Comparison of ENCODE assay signal across 9 mouse cellular contexts in genomic region chr10:84059646-84060491, GRCm38 (mm10).
DNase-seq lines count a peak whose midpoint lies in the region; ATAC-seq and TF ChIP-seq lines count a peak whose summit lies in the region.
"Had no signal": no experiment of that assay in that cellular context is flagged by ENCODE, and none has a peak within 500 bp of the region (broad histone marks: within the 10 kb centered on the region; RNA-seq: fewer than 3 reads in every experiment).

No protein-coding gene starts in this region.

- H3K4me1 ChIP-seq in bone marrow macrophage, adult 2 months (ENCODE audit: control insufficient read depth, insufficient read depth, low read length), result peaks cover 34% of the 10 kb centered on the region
- H3K4me1 ChIP-seq in embryonic facial prominence, embryonic 12.5 days, result peaks cover 30% of the 10 kb centered on the region
- H3K4me1 ChIP-seq in hindbrain, embryonic 14.5 days (replicated peaks; ENCODE audit: control insufficient read depth, insufficient read depth, low read length), result peaks cover 20% of the 10 kb centered on the region; the same call in 1 of the 2 replicates

- DNase-seq in Patski (ENCODE audit: low read depth, low spot score), result no peak
- DNase-seq in hindbrain, embryonic 14.5 days (ENCODE audit: low spot score), result no peak
- DNase-seq in adrenal gland, adult (ENCODE audit: inconsistent age in 2 of 2, low spot score in 1 of 2), result no peak
- no peak for DNase-seq in kidney, postnatal 36 days
- no peak for DNase-seq in gastrocnemius, postnatal 25 days
- no peak for DNase-seq in kidney, adult 18-20 months

- no peak for TF ChIP-seq POLR2A in bone marrow macrophage, adult 2 months (IDR thresholded peaks at IDR 0.05; ENCODE audit: borderline replicate concordance, low read depth, low read length)

- 68% methylated on average over 9 of the region's 9 CpGs for WGBS in embryonic facial prominence, embryonic 12.5 days
- 45% methylated on average over 9 of the region's 9 CpGs for WGBS in hindbrain, embryonic 14.5 days

- no peak overlapping the region for H3K9ac ChIP-seq in embryonic facial prominence, embryonic 12.5 days
- H3K9ac ChIP-seq in hindbrain, embryonic 14.5 days, result no peak overlapping the region
- H3K9ac ChIP-seq: liver, embryonic 15.5 days had no signal

- peak overlapping the region; percentile 60 for H3K27ac ChIP-seq in bone marrow macrophage, adult 2 months (ENCODE audit: insufficient read depth, low read depth, low read length)
- peak overlapping the region; percentile 55; the same call in 1 of the 2 replicates for H3K27ac ChIP-seq in embryonic facial prominence, embryonic 12.5 days
- H3K27ac ChIP-seq in hindbrain, embryonic 14.5 days, result 0 out of 2 replicates have a peak overlapping the region, but pooled peaks have one; percentile 47
- H3K27ac ChIP-seq: liver, embryonic 15.5 days had no signal

- no peaks in the 10 kb centered on the region for H3K36me3 ChIP-seq in embryonic facial prominence, embryonic 12.5 days
- no peaks in the 10 kb centered on the region for H3K36me3 ChIP-seq in hindbrain, embryonic 14.5 days (replicated peaks; ENCODE audit: control insufficient read depth, insufficient read depth)
- H3K36me3 ChIP-seq: liver, embryonic 15.5 days had no signal

- CTCF ChIA-PET in Patski (lab: Charles Lee), result no interaction called here

- H3K4me3 ChIP-seq in bone marrow macrophage, adult 2 months (ENCODE audit: insufficient read depth, low read length), result no peak overlapping the region
- H3K4me3 ChIP-seq in embryonic facial prominence, embryonic 12.5 days, result no peak overlapping the region
- H3K4me3 ChIP-seq in hindbrain, embryonic 14.5 days (replicated peaks; ENCODE audit: low read length), result no peak overlapping the region
- H3K4me3 ChIP-seq: liver, embryonic 15.5 days had no signal

- in situ Hi-C loops in Patski (cut with MboI; ENCODE audit: low pct_unique_long_range_greater_than_20kb), result no loop called here

- no peaks in the 10 kb centered on the region for H3K9me3 ChIP-seq in embryonic facial prominence, embryonic 12.5 days
- no peaks in the 10 kb centered on the region for H3K9me3 ChIP-seq in hindbrain, embryonic 14.5 days (ENCODE audit: control insufficient read depth, low read length)
- H3K9me3 ChIP-seq: liver, embryonic 15.5 days had no signal

- no peaks in the 10 kb centered on the region for H3K27me3 ChIP-seq in Patski
- no peaks in the 10 kb centered on the region for H3K27me3 ChIP-seq in embryonic facial prominence, embryonic 12.5 days
- no peaks in the 10 kb centered on the region for H3K27me3 ChIP-seq in hindbrain, embryonic 14.5 days (ENCODE audit: control insufficient read depth, insufficient read depth, low read length)
- H3K27me3 ChIP-seq: liver, embryonic 15.5 days had no signal

- POLR2A ChIA-PET in Patski (lab: Charles Lee), result no interaction called here

- no peak for TF ChIP-seq CTCF in Patski (IDR thresholded peaks at IDR 0.05)
- TF ChIP-seq CTCF in bone marrow macrophage, adult 2 months (IDR thresholded peaks at IDR 0.05; ENCODE audit: low read depth, low read length), result no peak

- H3K4me2 ChIP-seq in embryonic facial prominence, embryonic 12.5 days (replicated peaks), result no peak overlapping the region
- H3K4me2 ChIP-seq in hindbrain, embryonic 14.5 days (replicated peaks), result no peak overlapping the region
- H3K4me2 ChIP-seq: liver, embryonic 15.5 days had no signal

- ATAC-seq in Patski, result peak; percentile 12
- ATAC-seq in embryonic facial prominence, embryonic 12.5 days (ENCODE audit: insufficient number of reproducible peaks, insufficient read depth, low FRiP score, low TSS enrichment), result 0 out of 2 replicates have a peak, but pooled peaks have one; percentile 31
- ATAC-seq in hindbrain, embryonic 14.5 days (ENCODE audit: low FRiP score), result no peak
